Mouse (Mus musculus): ENCODE data around the gene Med26. TPM values are rescaled to one million over a fixed set of nuclear protein-coding genes. Genes with fewer than 3 reads are reported as not detected.

The Med26 gene
- total RNA-seq, 1 experiment from 2014 or later, result 9.4 TPM

DNA sequence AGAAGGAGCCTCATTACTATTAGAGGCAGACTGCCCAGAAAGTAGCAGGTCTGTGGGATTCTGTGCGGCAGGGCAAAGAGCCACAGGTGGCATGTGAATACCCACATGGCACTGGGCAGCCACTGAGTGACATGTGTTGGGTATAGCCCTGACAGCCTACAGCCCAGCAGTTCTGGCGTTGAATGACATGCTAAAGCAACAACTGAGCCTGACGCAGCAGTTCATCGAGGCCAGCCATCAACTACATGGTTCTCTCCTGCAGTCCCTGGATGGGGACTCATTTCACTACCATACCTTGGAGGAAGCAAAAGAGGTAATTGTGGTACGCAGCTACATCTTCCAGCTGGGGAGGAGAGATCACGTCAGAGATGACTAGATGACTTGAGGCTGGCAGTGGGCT, 89.6 kb downstream of the Med26 start:
- no peak for ATAC-seq (replicated peaks in 1 of 2; ENCODE audit: insufficient read depth in 1 of 2, low FRiP score in 2 of 2, low TSS enrichment in 1 of 2, low read depth in 1 of 2, poor library complexity in 2 of 2, severe bottlenecking in 2 of 2)

GRCm38 (mm10) chr8:72457806-72458205, 90.3 kb downstream of the Med26 start:
- ATAC-seq (replicated peaks in 1 of 2; ENCODE audit: insufficient read depth in 1 of 2, low FRiP score in 2 of 2, low TSS enrichment in 1 of 2, low read depth in 1 of 2, poor library complexity in 2 of 2, severe bottlenecking in 2 of 2), result no peak

GRCm38 (mm10) chr8:72455317-72455716, 92.8 kb downstream of the Med26 start:
- no peak for ATAC-seq (replicated peaks in 1 of 2; ENCODE audit: insufficient read depth in 1 of 2, low FRiP score in 2 of 2, low TSS enrichment in 1 of 2, low read depth in 1 of 2, poor library complexity in 2 of 2, severe bottlenecking in 2 of 2)

DNA sequence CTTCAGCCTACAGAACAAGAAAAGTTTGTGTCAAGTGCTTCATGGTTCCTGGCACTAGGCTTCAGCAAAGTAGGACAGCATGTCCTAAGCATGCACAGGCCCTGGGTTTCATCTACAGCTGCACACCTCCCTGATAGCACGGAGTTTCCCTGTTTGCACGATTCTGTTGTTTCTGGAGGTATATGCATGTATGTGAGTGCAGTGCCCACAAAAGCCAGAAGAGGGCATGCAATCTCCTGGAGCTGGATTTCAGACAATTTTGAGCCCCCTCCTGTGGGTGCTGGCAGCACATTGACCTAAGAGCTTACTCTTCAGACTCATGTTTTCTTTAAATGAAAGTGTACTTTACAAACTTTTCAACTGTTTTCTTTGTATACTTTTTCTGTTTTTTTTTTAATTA, 94.2 kb downstream of the Med26 start:
- ATAC-seq (replicated peaks in 1 of 2; ENCODE audit: insufficient read depth in 1 of 2, low FRiP score in 2 of 2, low TSS enrichment in 1 of 2, low read depth in 1 of 2, poor library complexity in 2 of 2, severe bottlenecking in 2 of 2), result no peak

- ATAC-seq (replicated peaks in 1 of 2; ENCODE audit: insufficient read depth in 1 of 2, low FRiP score in 2 of 2, low TSS enrichment in 1 of 2, low read depth in 1 of 2, poor library complexity in 2 of 2, severe bottlenecking in 2 of 2), result no peak
Measured at GRCm38 (mm10) chr8:72451516-72451915, 96.6 kb downstream of the Med26 start.

DNA sequence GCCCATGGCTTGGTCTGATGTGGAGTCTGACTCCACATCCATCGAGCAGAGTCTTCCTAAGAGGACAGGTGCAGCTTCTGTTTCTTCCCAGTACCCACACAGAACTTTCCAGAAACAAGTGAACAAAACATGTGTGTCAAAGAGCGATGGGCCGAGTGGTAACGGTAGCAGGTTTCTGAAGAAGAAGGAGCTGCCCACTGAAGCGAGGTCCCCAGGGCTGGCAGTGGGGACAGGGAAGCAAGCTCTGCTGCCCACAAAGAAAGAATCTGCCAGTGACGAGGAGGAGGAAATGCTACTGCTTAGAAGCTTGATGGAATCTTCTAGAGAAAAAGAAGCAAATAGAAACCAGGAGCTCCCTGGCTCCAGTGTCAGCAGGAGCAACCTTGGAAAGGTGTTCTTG, 103.0 kb downstream of the Med26 start:
- no peak for ATAC-seq (replicated peaks in 1 of 2; ENCODE audit: insufficient read depth in 1 of 2, low FRiP score in 2 of 2, low TSS enrichment in 1 of 2, low read depth in 1 of 2, poor library complexity in 2 of 2, severe bottlenecking in 2 of 2)

Other genes with a start within 250 kb of the Med26 start
- 35.8 and 41.2 TPM in 2 replicates for gene Gm10282, start 243.0 kb downstream of the Med26 start, total RNA-seq (2017)
- 9.4 and 17.1 TPM in 2 replicates for gene Klf2, start 229.2 kb downstream of the Med26 start, total RNA-seq (2017)
- gene Eps15l1, start 126.8 kb downstream of the Med26 start, total RNA-seq (2017), result 50.0 and 54.2 TPM in 2 replicates
- 4.0 and 4.6 TPM in 2 replicates for gene Calr3, start 104.4 kb downstream of the Med26 start, total RNA-seq (2017)
- 6.4 and 9.3 TPM in 2 replicates for gene 1700030K09Rik, start 104.4 kb downstream of the Med26 start, total RNA-seq (2017)
- 9.2 and 11.8 TPM in 2 replicates for gene Cherp, start 73.0 kb downstream of the Med26 start, total RNA-seq (2017)
- gene Slc35e1, start 55.7 kb downstream of the Med26 start, total RNA-seq (2017), result 25.3 and 30.0 TPM in 2 replicates
- 57.9 and 91.8 TPM in 2 replicates for gene Smim7, start 22.8 kb upstream of the Med26 start, total RNA-seq (2017)
- 4.1 and 4.2 TPM in 2 replicates for gene Tmem38a, start 23.8 kb upstream of the Med26 start, total RNA-seq (2017)
- gene Nwd1, start 98.4 kb upstream of the Med26 start, total RNA-seq (2017), result 24.4 and 33.3 TPM in 2 replicates
- gene Sin3b, start 175.0 kb upstream of the Med26 start, total RNA-seq (2017), result 110 and 127 TPM in 2 replicates
- 27.1 and 37.1 TPM in 2 replicates for gene F2rl3, start 213.6 kb upstream of the Med26 start, total RNA-seq (2017)